Mouse (Mus musculus) midbrain, postnatal 0 days (tissue): ENCODE results near the gene Rnasel. TPM values are rescaled to one million over a fixed set of nuclear protein-coding genes. Genes with fewer than 3 reads are reported as not detected.
A peak's percentile ranks its signal among the peaks of the same experiment; 100 is the strongest.

Experiments
- ATAC-seq: fragments of 200-750 bp; cut with Nextera tagmentation; 2 replicates; pipeline ENCODE4 v1.8.0; 2017; ENCODE audit warnings: moderate number of reproducible peaks, mild to moderate bottlenecking, moderate TSS enrichment, moderate library complexity; ENCODE audit not compliant: low FRiP score
- DNase-seq: peaks from one replicate; pipeline ENCODE4 v3.0.0-alpha.2; 2015; ENCODE audit warnings: low spot score
- H3K27ac ChIP-seq: fragments of 300-500 bp; sonication (generic); 2 replicates; pipeline ENCODE4 v1.5.1; 2014; ENCODE audit warnings: low read depth, mild to moderate bottlenecking, low read length, mixed read lengths
- H3K27me3 ChIP-seq: fragments of 300-500 bp; sonication (generic); 2 replicates; pipeline ENCODE4 v1.6.1; 2014; ENCODE audit warnings: low read length, control low read depth, mixed read lengths; ENCODE audit not compliant: insufficient read depth
- H3K36me3 ChIP-seq: fragments of 300-500 bp; sonication (generic); 2 replicates; pipeline ENCODE4 v1.6.1; 2014; ENCODE audit warnings: low read length, control low read depth, mixed read lengths; ENCODE audit not compliant: insufficient read depth
- H3K4me1 ChIP-seq: fragments of 300-500 bp; sonication (generic); 2 replicates; pipeline ENCODE4 v1.6.1; 2014; ENCODE audit warnings: mild to moderate bottlenecking, control low read depth, antibody characterized with exemption, low read length, mixed read lengths; ENCODE audit not compliant: insufficient read depth
- H3K4me2 ChIP-seq: fragments of 300-500 bp; sonication (generic); 2 replicates; pipeline ENCODE4 v1.6.1; 2014; ENCODE audit warnings: low read depth, mild to moderate bottlenecking, low read length, mixed read lengths; ENCODE audit not compliant: poor library complexity, severe bottlenecking
- H3K4me3 ChIP-seq: fragments of 300-500 bp; sonication (generic); 2 replicates; pipeline ENCODE4 v1.5.1; 2014; ENCODE audit warnings: low read depth, mild to moderate bottlenecking, low read length, moderate library complexity
- H3K9ac ChIP-seq: fragments of 300-500 bp; sonication (generic); replicated peaks from 2 replicates; pipeline ENCODE4 v1.6.1; 2014; ENCODE audit warnings: mild to moderate bottlenecking, low read length, moderate library complexity, mixed read lengths; ENCODE audit not compliant: poor library complexity, severe bottlenecking
- H3K9me3 ChIP-seq: fragments of 300-500 bp; sonication (generic); 2 replicates; pipeline ENCODE4 v1.6.1; 2016; ENCODE audit warnings: low read length, control low read depth
- CTCF ChIP-seq: IDR thresholded peaks from 2 replicates; pipeline ENCODE4 v1.5.1; 2016; ENCODE audit warnings: antibody characterized with exemption, mild to moderate bottlenecking
- WGBS: fragments of 180-500 bp; shearing (Covaris S2); extraction: QIAGEN DNeasy Blood & Tissue Kit; methylation state at CpG from one replicate; pipeline ENCODE4 v1.1.7; 2014; 5-methylcytosine and 5-hydroxymethylcytosine counted together
- polyA plus RNA-seq: library from polyadenylated mRNA; unstranded; fragments of >200 nt; fragmentation: Nextera tagmentation; extraction: Ambion mirVana; gene quantifications from 2 replicates; pipeline ENCODE4 v1.2.1, GENCODE M21; 2015
- total RNA-seq: library from RNA; depleted of rRNA; stranded (reverse); fragments of >200 nt; gene quantifications from 2 replicates; pipeline ENCODE4 v1.2.3, GENCODE M21; 2014; rRNA removed

Rnasel gene
- total RNA-seq: 22.1 and 29.3 TPM in 2 replicates
- 15.7 and 17.4 TPM in 2 replicates for polyA plus RNA-seq

- ATAC-seq: peak; percentile 69
- Histone ChIP-seq H3K36me3 (no peaks in the 10 kb centered on the region), H3K27ac (peak within 1 kb of the TSS; percentile 79), H3K4me2 (peak within 1 kb of the TSS; percentile 71), H3K4me3 (peak within 1 kb of the TSS; percentile 35), H3K4me1 (peaks cover 11% of the 10 kb centered on the region; the same call in 1 of the 2 replicates), H3K27me3 (no peaks in the 10 kb centered on the region), H3K9ac (peak within 1 kb of the TSS; percentile 73), H3K9me3 (no peaks in the 10 kb centered on the region)
- DNase-seq: peak; percentile 92
- peak; percentile 94 for TF ChIP-seq CTCF
- 2% methylated on average over 18 of the region's 18 CpGs for WGBS
Observed at GRCm38 (mm10) chr1:153749211-153749801, at the start of gene Rnasel. Rnasel (plus strand) TSS chr1:153749426.

- Histone ChIP-seq H3K27me3 (no peaks in the 10 kb centered on the region; the same call in 1 of the 2 replicates), H3K9me3 (no peaks in the 10 kb centered on the region), H3K4me1 (peaks cover 5% of the 10 kb centered on the region), H3K4me3 (no peak overlapping the region), H3K36me3 (peaks cover under 1% of the 10 kb centered on the region; the same call in 1 of the 2 replicates), H3K4me2 (no peak overlapping the region), H3K27ac (no peak overlapping the region), H3K9ac (no peak overlapping the region)
- no peak for DNase-seq
- ATAC-seq: no peak
- no peak for TF ChIP-seq CTCF
- 87% methylated on average over 11 of the region's 11 CpGs for WGBS
Observed at GRCm38 (mm10) chr1:153700448-153701063, 48.7 kb upstream of the Rnasel start.

GRCm38 (mm10) chr1:153701461-153701860 is 47.8 kb upstream of the Rnasel start:
- DNase-seq: no peak
- H3K36me3 ChIP-seq: no peaks in the 10 kb centered on the region
- H3K9me3 ChIP-seq: no peaks in the 10 kb centered on the region
- WGBS: 98% methylated on average over 1 of the region's 1 CpGs
- no peak overlapping the region for H3K4me3 ChIP-seq
- ATAC-seq: no peak
- TF ChIP-seq CTCF: no peak
- peaks cover 5% of the 10 kb centered on the region for H3K4me1 ChIP-seq
- no peak overlapping the region for H3K4me2 ChIP-seq
- H3K27ac ChIP-seq: no peak overlapping the region
- no peak overlapping the region for H3K9ac ChIP-seq
- H3K27me3 ChIP-seq: no peaks in the 10 kb centered on the region; the same call in 1 of the 2 replicates

- DNase-seq (no peak), ATAC-seq (no peak)
- H3K9ac ChIP-seq: no peak overlapping the region
- H3K36me3 ChIP-seq: no peaks in the 10 kb centered on the region
- 71% methylated on average over 8 of the region's 8 CpGs for WGBS
- no peak overlapping the region for H3K4me3 ChIP-seq
- no peaks in the 10 kb centered on the region for H3K27me3 ChIP-seq
- no peak overlapping the region for H3K4me2 ChIP-seq
- H3K27ac ChIP-seq: no peak overlapping the region
- TF ChIP-seq CTCF: no peak
- peaks cover 5% of the 10 kb centered on the region for H3K4me1 ChIP-seq
- H3K9me3 ChIP-seq: no peaks in the 10 kb centered on the region
Observed at GRCm38 (mm10) chr1:153702166-153702852, 46.9 kb upstream of the Rnasel start.

GRCm38 (mm10) chr1:153702853-153703410 is 46.3 kb upstream of the Rnasel start:
- no peaks in the 10 kb centered on the region for H3K9me3 ChIP-seq
- no peak for TF ChIP-seq CTCF
- no peaks in the 10 kb centered on the region for H3K36me3 ChIP-seq
- no peaks in the 10 kb centered on the region for H3K27me3 ChIP-seq
- H3K4me2 ChIP-seq: no peak overlapping the region
- peaks cover 5% of the 10 kb centered on the region for H3K4me1 ChIP-seq
- H3K27ac ChIP-seq: 0 out of 2 replicates have a peak overlapping the region, but pooled peaks have one; percentile 26
- no peak overlapping the region for H3K4me3 ChIP-seq
- DNase-seq (no peak), ATAC-seq (no peak; the same call in 1 of the 2 replicates)
- no peak overlapping the region for H3K9ac ChIP-seq
- WGBS: 25% methylated on average over 8 of the region's 8 CpGs
